Comparison of ENCODE assay signal across 23 mouse cellular contexts in genomic region chr4:58728641-58729040, GRCm38 (mm10). TPM values are rescaled to one million over a fixed set of nuclear protein-coding genes. Genes with fewer than 3 reads are reported as not detected.
"Had no signal": no experiment of that assay in that cellular context is flagged by ENCODE, and none has a peak within 500 bp of the region (broad histone marks: within the 10 kb centered on the region; RNA-seq: fewer than 3 reads in every experiment).

No protein-coding gene starts in this region.

- H3K4me3 ChIP-seq: layer of hippocampus, adult 2 months; limb, embryonic 12.5 days; limb, embryonic 15.5 days; midbrain, embryonic 12.5 days; midbrain, embryonic 15.5 days; neural tube, embryonic 13.5 days had no signal

- H3K9me3 ChIP-seq: limb, embryonic 15.5 days; midbrain, embryonic 12.5 days; midbrain, embryonic 15.5 days had no signal

- DNase-seq: kidney, adult 8-10 months; kidney, postnatal 25 days; layer of hippocampus, adult 9-11 months; liver, postnatal 0 days; lung, embryonic 14.5 days; thymus, adult 2 months; thymus, postnatal 14 days; thymus, postnatal 4 days had no signal

- H3K36me3 ChIP-seq: limb, embryonic 12.5 days; limb, embryonic 15.5 days; midbrain, embryonic 12.5 days; midbrain, embryonic 15.5 days; neural tube, embryonic 13.5 days had no signal

- H3K9ac ChIP-seq: limb, embryonic 12.5 days; limb, embryonic 15.5 days; liver, embryonic 14.5 days; liver, postnatal 0 days; lung, embryonic 14.5 days; midbrain, embryonic 12.5 days; midbrain, embryonic 15.5 days; neural tube, embryonic 13.5 days had no signal

- H3K4me2 ChIP-seq: limb, embryonic 12.5 days; limb, embryonic 15.5 days; liver, embryonic 11.5 days; lung, embryonic 14.5 days; midbrain, embryonic 12.5 days; midbrain, embryonic 15.5 days; neural tube, embryonic 13.5 days had no signal

- H3K4me1 ChIP-seq: midbrain, embryonic 12.5 days; midbrain, embryonic 15.5 days had no signal

- ATAC-seq: liver, postnatal 0 days; lung, postnatal 0 days; midbrain, embryonic 15.5 days had no signal

- H3K27me3 ChIP-seq: limb, embryonic 12.5 days; limb, embryonic 15.5 days; midbrain, embryonic 12.5 days; midbrain, embryonic 15.5 days; neural tube, embryonic 13.5 days had no signal

- H3K27ac ChIP-seq: kidney, postnatal 0 days; layer of hippocampus, adult 2 months; limb, embryonic 12.5 days; limb, embryonic 15.5 days; liver, embryonic 14.5 days; macrophage; midbrain, embryonic 12.5 days; midbrain, embryonic 15.5 days; neural tube, embryonic 13.5 days; stomach, postnatal 0 days had no signal

RNA-seq across cellular contexts. Expression of gene Olfr267, which starts 58.9 kb away (rescaled TPM):
- polyA plus RNA-seq: kidney, postnatal 0 days; limb, embryonic 15.5 days; liver, embryonic 11.5 days; liver, postnatal 0 days; lung, embryonic 14.5 days; lung, postnatal 0 days; macrophage; neural tube, embryonic 13.5 days; small intestine, adult 2 months; spleen, adult 2 months; stomach, embryonic 14.5 days; thymus, adult 2 months had no signal
